Comparison of ENCODE assay signal across 8 mouse cellular contexts in the genomic region with DNA sequence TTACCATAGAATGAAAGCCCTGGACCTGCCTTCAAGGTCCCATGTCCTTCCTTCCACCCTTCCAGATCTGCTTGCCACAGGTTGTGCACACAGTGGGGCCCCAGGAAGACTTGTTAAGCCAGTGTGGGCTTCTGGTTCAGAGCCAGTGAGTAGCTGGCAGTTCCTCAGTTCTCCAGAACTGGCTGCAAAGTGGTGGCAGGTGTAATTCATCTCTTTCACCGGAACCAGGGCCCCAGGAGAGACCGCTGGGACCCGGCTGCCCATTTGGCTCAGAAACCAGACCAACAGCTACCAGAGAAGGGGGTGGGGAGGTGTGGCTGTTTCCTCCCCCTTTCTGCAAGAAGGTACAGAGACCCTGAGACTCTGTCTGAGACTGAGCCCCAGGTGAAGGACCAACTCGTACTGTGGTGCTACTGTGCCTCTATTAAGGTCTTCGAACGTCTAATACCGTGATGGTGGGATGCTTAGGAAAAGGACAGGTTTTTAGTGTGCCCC. TPM values are rescaled to one million over a fixed set of nuclear protein-coding genes. Genes with fewer than 3 reads are reported as not detected.
DNase-seq lines count a peak whose midpoint lies in the region; ATAC-seq and TF ChIP-seq lines count a peak whose summit lies in the region.

No protein-coding gene starts in this region.

- peak; percentile 44 for ATAC-seq in granulocyte monocyte progenitor cell, adult 5-6 weeks (replicated peaks; ENCODE audit: poor library complexity, severe bottlenecking)

- H3K4me3 ChIP-seq in kidney, adult 2 months (ENCODE audit: insufficient read depth, low read depth, low read length): peak overlapping the region; percentile 86

- H3K36me3 ChIP-seq in kidney, adult 2 months (ENCODE audit: control insufficient read depth, insufficient read depth, low read length): no peaks in the 10 kb centered on the region

- WGBS in kidney, adult 2 months: 21% methylated on average over 7 of the region's 7 CpGs

- H3K27ac ChIP-seq in kidney, adult 2 months (ENCODE audit: insufficient read depth, low read depth, low read length): peak overlapping the region; percentile 84

- no peaks in the 10 kb centered on the region for H3K27me3 ChIP-seq in kidney, adult 2 months (replicated peaks; ENCODE audit: control insufficient read depth, insufficient read depth, low read length)

- peak; percentile 42 for DNase-seq in adrenal gland, postnatal 25 days
- DNase-seq in cerebellum, adult 9-10 months: peak; percentile 99
- DNase-seq in kidney, adult 2 months: peak; percentile 64
- DNase-seq in lung, postnatal 10 days: peak; percentile 30
- DNase-seq in ovary, postnatal 10 days (ENCODE audit: low spot score): no peak
- no peak for DNase-seq in right cerebral cortex, postnatal 25 days
- DNase-seq in adipocyte (ENCODE audit: low spot score): no peak

- TF ChIP-seq CTCF in kidney, adult 2 months (conservative IDR thresholded peaks at IDR 0.05; ENCODE audit: insufficient read depth, insufficient read length, low read depth, low read length): no peak

- 0 out of 2 replicates have a peak, but pooled peaks cover 3% of the 10 kb centered on the region for H3K4me1 ChIP-seq in kidney, adult 2 months (ENCODE audit: control insufficient read depth, insufficient read depth, low read length)

- TF ChIP-seq POLR2A in kidney, adult 2 months (IDR thresholded peaks at IDR 0.05; ENCODE audit: low read depth, low read length): no peak

RNA-seq across cellular contexts. Expression of a gene that starts 7.8 kb away (rescaled TPM):
- 7.6 and 8.2 TPM in 2 replicates for total RNA-seq in adrenal gland, postnatal 25 days (2021)
- not detected in 2 replicates for total RNA-seq in granulocyte monocyte progenitor cell, adult 5-6 weeks (2014; fragmentation: Nextera tagmentation)
- total RNA-seq in granulocyte monocyte progenitor cell, adult 5-6 weeks (2017): not detected in 2 replicates
- 6.3 and 6.5 TPM in 2 replicates for polyA plus RNA-seq in kidney, adult 2 months (2012; rRNA removed)

RNA-seq across cellular contexts. Expression of a gene that starts 19.7 kb away (rescaled TPM):
- total RNA-seq in adrenal gland, postnatal 25 days (2021): 64.0 and 65.8 TPM in 2 replicates
- total RNA-seq in granulocyte monocyte progenitor cell, adult 5-6 weeks (2014; fragmentation: Nextera tagmentation): 13.8 and 18.3 TPM in 2 replicates
- 17.1 and 17.5 TPM in 2 replicates for total RNA-seq in granulocyte monocyte progenitor cell, adult 5-6 weeks (2017)
- polyA plus RNA-seq in kidney, adult 2 months (2012; rRNA removed): 46.0 and 52.5 TPM in 2 replicates

RNA-seq across cellular contexts. Expression of a gene that starts 19.9 kb away (rescaled TPM):
- 2.9 and 3.9 TPM in 2 replicates for total RNA-seq in adrenal gland, postnatal 25 days (2021)
- 37.5 and 43.3 TPM in 2 replicates for total RNA-seq in granulocyte monocyte progenitor cell, adult 5-6 weeks (2014; fragmentation: Nextera tagmentation)
- total RNA-seq in granulocyte monocyte progenitor cell, adult 5-6 weeks (2017): 27.9 and 34.9 TPM in 2 replicates
- 0.31 and 0.33 TPM in 2 replicates for polyA plus RNA-seq in kidney, adult 2 months (2012; rRNA removed)

RNA-seq across cellular contexts. Expression of a gene that starts 24.0 kb away (rescaled TPM):
- not detected in 2 replicates for total RNA-seq in adrenal gland, postnatal 25 days (2021)
- not detected in 2 replicates for total RNA-seq in granulocyte monocyte progenitor cell, adult 5-6 weeks (2014; fragmentation: Nextera tagmentation)
- total RNA-seq in granulocyte monocyte progenitor cell, adult 5-6 weeks (2017): not detected in 2 replicates
- polyA plus RNA-seq in kidney, adult 2 months (2012; rRNA removed): 44.0 TPM in 2 replicates

RNA-seq across cellular contexts. Expression of a gene that starts 29.8 kb away (rescaled TPM):
- total RNA-seq in adrenal gland, postnatal 25 days (2021): not detected in 2 replicates
- total RNA-seq in granulocyte monocyte progenitor cell, adult 5-6 weeks (2014; fragmentation: Nextera tagmentation): not detected in 2 replicates
- total RNA-seq in granulocyte monocyte progenitor cell, adult 5-6 weeks (2017): not detected in 2 replicates
- not detected in 2 replicates for polyA plus RNA-seq in kidney, adult 2 months (2012; rRNA removed)

Comparison
In these comparisons a context has a peak if more than half of its experiments do, and no peak if none do; other contexts are left out.
1. DNase-seq: peak in adrenal gland, postnatal 25 days (single experiment), cerebellum, adult 9-10 months (single experiment), kidney, adult 2 months (single experiment) and lung, postnatal 10 days (single experiment); none in ovary, postnatal 10 days (single experiment), right cerebral cortex, postnatal 25 days (single experiment) and adipocyte (single experiment).